Mouse (Mus musculus) megakaryocyte, embryonic 14.5 days (primary cell): Measurements from ENCODE around the gene Osbpl6.

Experiments
- FLI1 ChIP-seq: IDR thresholded peaks from 2 replicates; pipeline ENCODE4 v1.6.1; 2012; ENCODE audit warnings: low read length, inconsistent platforms, mixed read lengths
- GATA1 ChIP-seq: IDR thresholded peaks from 3 replicates; pipeline ENCODE4 v1.6.1; 2012; ENCODE audit warnings: mixed read lengths, low read length, inconsistent platforms, borderline replicate concordance

DNA sequence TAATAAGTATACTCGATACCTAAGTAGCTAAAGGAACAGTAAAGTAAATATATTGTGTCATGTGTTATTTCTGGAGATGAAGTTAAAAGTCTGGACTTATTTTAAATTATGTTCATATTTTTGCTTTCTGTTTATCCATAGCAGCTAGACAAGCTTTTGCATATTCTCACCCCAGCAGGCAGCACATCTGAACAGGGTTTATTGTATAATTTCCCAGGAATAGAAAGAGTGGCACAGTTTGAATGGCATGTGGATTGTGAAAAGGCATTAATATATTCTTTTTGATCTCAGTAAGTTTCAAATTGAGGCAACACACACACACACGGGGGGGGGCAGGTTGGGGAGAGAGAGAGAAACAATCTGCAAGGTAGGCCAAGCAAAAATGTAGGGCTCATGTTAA lies 6.6 kb downstream of the Osbpl6 start:
- no peak for TF ChIP-seq FLI1
- no peak for TF ChIP-seq GATA1
